Mouse (Mus musculus) mouse trophoblast stem cell (cell line): ENCODE results near the gene Acy3.
"Not testable (repeated sequence)": the region's sequence is repeated elsewhere in the genome, so short reads cannot be mapped to it uniquely, and the experiment has no call there.

Source experiments
- in situ Hi-C, 2 experiments: fragments of 300-500 bp; cut with MseI, MboI; formaldehyde crosslinking; loops; 2 replicates in 1 of 2; 3 replicates in 1 of 2; pipeline ENCODE4 v1.15.1; 2025

Gene Acy3

GRCm38 (mm10) chr19:4000949-4001525 lies 14.7 kb downstream of the Acy3 start:
- in situ Hi-C loops = no loop called here

- in situ Hi-C loops = no loop called here
These were observed 15.4 kb downstream of the Acy3 start for GRCm38 (mm10) chr19:4001752-4002151.

DNA sequence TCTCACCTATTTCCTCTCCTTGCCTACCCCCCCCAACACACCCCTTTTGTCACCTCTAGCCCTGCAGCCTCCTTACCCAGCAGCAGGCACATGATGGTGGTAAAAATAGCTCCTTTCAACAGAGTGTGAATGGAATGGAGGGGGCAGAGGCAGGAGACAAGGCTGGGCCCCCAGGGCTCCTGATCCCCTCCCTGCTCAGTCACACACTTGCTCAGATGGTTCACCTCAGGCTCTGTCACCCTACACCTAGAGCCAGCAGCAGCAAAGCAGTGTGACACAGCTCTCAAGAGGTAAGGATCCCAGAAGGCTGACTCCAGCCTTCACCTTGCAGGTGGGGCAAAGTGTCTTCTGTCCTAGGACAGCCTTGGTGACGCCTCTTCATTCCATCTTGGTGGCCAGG lies 16.7 kb downstream of the Acy3 start, which contains the start of gene Doc2g:
Gene Doc2g (plus strand): TSS at position 202 of the 400 bp plus-strand sequence.
- in situ Hi-C loops = no loop called here

GRCm38 (mm10) chr19:4003641-4004040 lies 17.3 kb downstream of the Acy3 start:
- in situ Hi-C loops = no loop called here

DNA sequence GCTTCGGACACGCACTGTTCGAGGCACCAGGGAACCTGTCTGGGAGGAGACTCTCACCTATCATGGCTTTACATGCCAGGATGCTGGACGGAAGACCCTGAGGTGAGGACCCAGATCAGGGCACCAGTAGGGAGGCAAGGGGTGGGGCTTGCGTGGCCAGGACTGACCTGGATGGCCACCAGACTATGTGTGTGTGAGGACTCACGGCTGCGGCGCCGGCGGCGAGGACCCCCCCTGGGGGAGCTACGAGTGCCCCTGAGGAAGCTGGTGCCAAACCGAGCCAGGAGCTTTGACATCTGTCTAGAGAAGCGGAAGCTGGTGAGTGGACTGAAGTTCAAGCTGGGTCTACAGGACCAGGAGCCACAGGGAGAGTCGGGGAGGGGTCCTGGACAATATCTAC lies 18.0 kb downstream of the Acy3 start:
- in situ Hi-C loops = no loop called here

DNA sequence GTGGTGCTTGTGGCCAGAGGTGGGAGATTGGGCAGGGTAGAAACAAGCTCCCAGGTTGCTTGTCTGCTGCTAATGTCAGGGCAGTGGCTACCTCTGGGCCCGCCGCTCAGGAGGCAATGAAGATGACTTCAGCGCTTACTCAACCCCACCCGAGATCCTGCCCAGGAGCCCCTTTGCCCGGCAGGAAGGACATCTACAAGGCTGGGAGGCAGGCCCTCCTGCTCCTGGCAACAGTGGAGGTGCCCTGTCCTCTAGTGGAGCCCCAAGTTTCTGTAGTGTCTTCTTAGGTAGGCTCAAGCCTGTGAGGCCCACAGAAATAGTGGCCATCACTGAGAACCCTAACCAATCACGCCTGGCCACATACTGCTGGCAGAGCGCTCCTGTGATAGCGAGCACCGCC lies 18.7 kb downstream of the Acy3 start:
- in situ Hi-C loops = no loop called here

GRCm38 (mm10) chr19:4005971-4006370 lies 19.6 kb downstream of the Acy3 start:
- in situ Hi-C loops = no loop called here

GRCm38 (mm10) chr19:4011086-4011485 lies 24.7 kb downstream of the Acy3 start:
- in situ Hi-C loops = no loop called here

DNA sequence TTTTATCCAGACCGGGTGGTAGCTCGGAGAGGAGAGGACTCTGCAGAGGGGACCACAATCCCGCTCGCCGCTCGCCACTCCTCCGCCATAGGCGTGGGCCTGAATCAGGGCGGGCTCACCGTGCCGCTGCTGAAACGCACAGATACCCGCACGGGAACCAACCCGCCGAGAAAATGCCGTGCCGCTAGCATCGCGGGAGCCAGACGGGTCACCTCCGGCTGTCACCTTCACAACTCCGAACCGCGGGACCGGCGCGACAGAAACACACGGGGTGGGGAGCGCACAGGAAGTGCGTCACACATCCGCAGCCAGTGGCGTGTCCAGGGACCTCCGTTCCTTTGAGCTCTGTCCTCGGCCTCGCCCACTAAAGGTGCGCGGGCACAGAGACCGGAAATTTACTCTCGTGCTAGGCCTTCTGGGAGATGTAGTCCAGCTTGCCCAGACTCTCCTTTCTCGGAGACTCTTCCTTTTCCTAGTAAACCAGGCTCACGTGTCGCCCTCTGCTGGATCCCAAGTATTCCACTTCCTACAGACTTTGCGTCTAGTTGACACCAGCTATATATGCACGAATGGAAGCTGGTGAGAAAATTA lies 26.2 kb downstream of the Acy3 start, which contains the start of gene Ndufv1:
Gene Ndufv1 (minus strand): TSS at position 375 of the 591 bp plus-strand sequence.
- in situ Hi-C loops = no loop called here

GRCm38 (mm10) chr19:4013066-4013465 lies 26.7 kb downstream of the Acy3 start:
- in situ Hi-C loops = no loop called here

GRCm38 (mm10) chr19:4014802-4015201 lies 28.4 kb downstream of the Acy3 start:
- in situ Hi-C loops = loop anchor here in 1 of 2 experiments (5.0 kb wide), 1 partner anchor 37 kb away; no protein-coding TSS in a partner anchor

DNA sequence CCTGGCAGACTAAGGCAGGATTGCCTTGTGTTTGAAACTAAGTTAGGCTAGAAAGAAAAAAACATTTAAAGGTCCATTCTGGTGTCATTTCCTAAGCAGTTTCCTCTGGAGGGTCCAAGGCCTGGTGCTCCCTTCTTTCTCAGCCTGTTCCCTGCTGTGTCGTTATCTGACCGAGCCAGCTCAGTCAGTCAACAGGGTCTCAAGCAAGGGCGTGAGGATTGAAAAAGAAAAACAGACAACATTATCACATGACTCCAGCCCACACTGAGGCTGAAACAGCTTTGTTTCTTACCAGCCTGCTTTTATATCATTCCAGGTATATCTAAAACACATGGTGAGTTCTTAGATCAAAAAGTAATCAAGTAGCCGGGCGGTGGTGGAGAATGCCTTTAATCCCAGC lies 29.3 kb downstream of the Acy3 start:
- in situ Hi-C loops = loop anchor here in 1 of 2 experiments (5.0 kb wide), 1 partner anchor 37 kb away; no protein-coding TSS in a partner anchor

DNA sequence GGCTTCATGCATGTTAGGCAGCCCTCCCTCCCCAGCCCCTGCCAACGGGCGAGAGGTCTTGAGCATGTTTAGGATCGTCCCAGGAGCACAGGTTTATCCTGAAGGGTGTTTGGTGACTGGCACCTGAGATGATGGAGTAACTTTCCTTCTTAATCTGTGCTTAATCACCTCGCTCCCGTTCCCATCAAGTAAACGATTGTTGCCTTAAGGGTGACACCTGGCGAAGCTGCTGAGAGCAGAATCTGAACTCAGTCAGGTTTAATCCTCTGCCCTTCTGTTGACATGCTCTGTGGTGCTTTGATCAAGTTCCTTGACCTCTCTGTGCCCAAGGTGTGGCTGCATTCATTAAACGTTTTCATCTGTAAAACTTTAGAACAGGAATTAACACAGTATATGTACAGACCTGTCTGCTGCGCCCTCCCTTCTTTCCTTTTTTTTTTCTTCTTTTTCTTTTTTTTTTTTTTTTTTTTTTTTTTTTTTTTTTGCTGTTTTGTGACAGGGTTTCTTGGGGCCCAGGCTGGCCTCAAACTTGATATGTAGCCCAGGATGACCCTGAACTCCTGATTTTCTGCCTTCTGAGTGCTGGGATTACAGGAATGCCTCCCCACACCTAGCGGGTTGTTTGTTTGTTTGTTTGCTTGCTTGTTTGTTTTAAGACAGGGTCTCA lies 31.7 kb downstream of the Acy3 start:
- in situ Hi-C loops = loop anchor here in 1 of 2 experiments (5.0 kb wide), 1 partner anchor 34 kb away; no protein-coding TSS in a partner anchor

- in situ Hi-C loops = loop anchor here in 1 of 2 experiments (5.0 kb wide), 1 partner anchor 33 kb away; no protein-coding TSS in a partner anchor
These were observed 32.6 kb downstream of the Acy3 start for GRCm38 (mm10) chr19:4018743-4019583.

DNA sequence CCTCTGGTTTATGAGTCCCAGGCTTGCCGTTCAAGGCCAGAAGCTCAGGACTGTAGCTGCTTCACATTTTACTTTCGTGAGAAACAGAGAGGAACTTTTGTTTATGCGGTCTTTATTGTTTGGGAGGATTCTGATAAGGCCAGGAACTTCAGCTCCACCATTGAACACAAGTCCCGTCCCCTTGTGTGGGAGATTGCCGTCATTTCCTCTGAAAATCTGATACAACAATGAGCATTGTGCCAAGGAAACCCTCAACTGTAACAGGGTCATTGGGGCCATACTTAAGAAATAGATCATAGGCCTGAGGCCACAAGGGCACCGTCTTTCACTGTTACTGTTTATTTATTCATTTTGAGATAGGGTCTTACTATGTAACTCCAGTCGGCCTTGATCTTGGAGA lies 36.8 kb downstream of the Acy3 start:
- in situ Hi-C loops = no loop called here

DNA sequence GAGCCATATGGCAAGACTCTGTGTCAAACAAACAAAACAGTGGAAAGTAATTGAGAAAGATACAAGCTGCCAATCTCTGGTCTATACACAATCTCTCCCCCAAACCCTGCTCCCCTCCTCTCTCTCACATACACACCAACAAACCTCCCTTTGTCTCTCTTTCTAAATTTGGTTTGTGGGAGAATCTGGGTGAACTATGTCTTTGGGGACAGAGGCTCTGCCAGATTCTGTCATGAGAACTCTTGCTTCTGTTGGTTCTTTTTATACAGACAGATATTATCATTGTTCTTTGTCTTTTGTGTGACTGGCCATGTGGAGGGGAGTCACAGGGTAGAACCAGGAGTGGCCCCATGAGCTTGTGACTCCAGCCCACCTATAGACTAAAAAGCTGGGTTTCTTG lies 41.2 kb downstream of the Acy3 start:
- in situ Hi-C loops = no loop called here

- in situ Hi-C loops = no loop called here
These were observed 46.3 kb downstream of the Acy3 start for GRCm38 (mm10) chr19:4032668-4033067.

- in situ Hi-C loops = no loop called here
These were observed 46.9 kb downstream of the Acy3 start for GRCm38 (mm10) chr19:4033298-4033697.

DNA sequence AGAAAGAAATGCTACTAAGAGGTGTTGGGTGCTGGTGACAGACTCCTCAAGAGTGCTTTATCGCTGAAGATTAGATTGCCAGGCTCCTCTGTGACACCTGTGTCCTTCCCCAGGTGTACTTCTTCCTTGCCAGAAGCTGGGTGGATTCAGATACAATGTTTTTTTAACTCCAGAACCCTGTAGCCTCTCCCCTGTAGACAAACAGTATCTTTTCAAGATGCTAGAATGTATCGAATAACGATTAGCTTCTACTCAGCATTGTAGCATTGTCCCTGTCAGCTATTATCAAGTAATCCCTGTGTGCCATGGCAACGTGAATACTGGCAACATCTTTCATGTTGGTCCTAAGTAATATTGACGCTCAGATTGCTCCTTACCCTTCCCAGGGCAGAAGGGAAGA lies 47.4 kb downstream of the Acy3 start:
- in situ Hi-C loops = no loop called here

GRCm38 (mm10) chr19:4036327-4037045 lies 50.1 kb downstream of the Acy3 start:
- in situ Hi-C loops = no loop called here

GRCm38 (mm10) chr19:4037154-4037787 lies 50.9 kb downstream of the Acy3 start:
- in situ Hi-C loops = not testable (repeated sequence)
